Mouse (Mus musculus): Measurements from ENCODE around the gene Gm13287.

- TF ChIP-seq CTCF (conservative IDR thresholded peaks at IDR 0.05; ENCODE audit: insufficient read depth, insufficient read length, low read depth, low read length), result no peak
- no peak for TF ChIP-seq POLR2A (IDR thresholded peaks at IDR 0.05; ENCODE audit: low read depth, low read length)
Observed at GRCm38 (mm10) chr4:88819659-88820058, 16.6 kb downstream of the Gm13287 start, which contains the start of gene Ifna11.

Data from kidney, adult 2 months (tissue).